In the genomic region with DNA sequence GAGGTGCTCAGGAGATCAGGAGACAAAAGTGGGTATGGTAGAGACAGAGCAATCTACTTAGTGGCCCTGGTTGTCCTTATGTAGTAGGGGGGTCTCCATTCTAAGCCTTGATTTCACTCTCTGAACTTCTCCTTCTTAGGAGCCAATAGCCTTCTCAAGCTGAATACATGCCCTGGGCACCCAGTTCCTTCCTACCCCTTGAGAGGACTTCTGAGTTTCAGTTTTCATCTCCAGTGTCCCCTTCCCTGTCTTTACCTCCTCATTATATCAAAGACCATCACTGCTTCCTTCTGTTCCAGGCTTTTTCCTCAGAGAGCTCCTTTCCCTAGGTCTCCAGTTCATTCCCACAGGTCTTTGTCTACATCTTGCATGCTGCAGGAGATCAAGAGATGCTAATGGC, we compare ENCODE assay signal across 10 mouse cellular contexts. TPM values are rescaled to one million over a fixed set of nuclear protein-coding genes. Genes with fewer than 3 reads are reported as not detected.
DNase-seq lines count a peak whose midpoint lies in the region; ATAC-seq and TF ChIP-seq lines count a peak whose summit lies in the region.
"Had no signal": no experiment of that assay in that cellular context is flagged by ENCODE, and none has a peak within 500 bp of the region (broad histone marks: within the 10 kb centered on the region; RNA-seq: fewer than 3 reads in every experiment).

No protein-coding gene starts in this region.

- DNase-seq in kidney, postnatal 0 days (ENCODE audit: low spot score) = no peak
- DNase-seq in kidney, postnatal 14 days = no peak
- no peak for DNase-seq in forebrain, embryonic 10.5 days (ENCODE audit: extremely low spot score, low spot score)
- DNase-seq in cerebellum, adult 9-10 months = no peak
- no peak for DNase-seq in adrenal gland, adult 18-20 months (ENCODE audit: low spot score in 2 of 2)
- DNase-seq in thymus, adult 2 months = no peak

- no peak for TF ChIP-seq POLR2A in thymus, adult 2 months (IDR thresholded peaks at IDR 0.05; ENCODE audit: control insufficient read depth, extremely low read depth, insufficient read depth, low read length, poor library complexity)

- H3K36me3 ChIP-seq in kidney, postnatal 0 days (ENCODE audit: insufficient read depth, low read length) = peaks cover 7% of the 10 kb centered on the region; the same call in 1 of the 2 replicates
- peaks cover 26% of the 10 kb centered on the region for H3K36me3 ChIP-seq in forebrain, embryonic 10.5 days (replicated peaks)
- H3K36me3 ChIP-seq in limb, embryonic 12.5 days = peaks cover 34% of the 10 kb centered on the region
- peaks cover 27% of the 10 kb centered on the region for H3K36me3 ChIP-seq in neural tube, embryonic 13.5 days
- peaks cover 10% of the 10 kb centered on the region for H3K36me3 ChIP-seq in thymus, adult 2 months (ENCODE audit: control insufficient read depth, insufficient read depth, low read length)

- H3K4me3 ChIP-seq in kidney, postnatal 0 days (replicated peaks; ENCODE audit: low read depth, low read length) = peak overlapping the region; percentile 63
- peak overlapping the region; percentile 60 for H3K4me3 ChIP-seq in forebrain, embryonic 10.5 days
- H3K4me3 ChIP-seq in limb, embryonic 12.5 days (replicated peaks) = peak overlapping the region; percentile 90
- peak overlapping the region; percentile 53 for H3K4me3 ChIP-seq in neural tube, embryonic 13.5 days
- H3K4me3 ChIP-seq in thymus, adult 2 months (ENCODE audit: control insufficient read depth, insufficient read depth, low read length) = no peak overlapping the region

- no peaks in the 10 kb centered on the region for H3K9me3 ChIP-seq in kidney, postnatal 0 days (replicated peaks; ENCODE audit: low read length)
- no peaks in the 10 kb centered on the region for H3K9me3 ChIP-seq in forebrain, embryonic 10.5 days
- H3K9me3 ChIP-seq in limb, embryonic 12.5 days = no peaks in the 10 kb centered on the region
- H3K9me3 ChIP-seq in neural tube, embryonic 13.5 days = no peaks in the 10 kb centered on the region

- peak overlapping the region; percentile 96 for H3K27ac ChIP-seq in kidney, postnatal 0 days
- peak overlapping the region; percentile 88 for H3K27ac ChIP-seq in forebrain, embryonic 10.5 days
- H3K27ac ChIP-seq in limb, embryonic 12.5 days = peak overlapping the region; percentile 96
- no peak overlapping the region for H3K27ac ChIP-seq in neural tube, embryonic 13.5 days (replicated peaks)
- no peak overlapping the region for H3K27ac ChIP-seq in thymus, adult 2 months (ENCODE audit: control insufficient read depth, insufficient read depth, low read length)

- no peak for ATAC-seq in kidney, postnatal 0 days (replicated peaks; ENCODE audit: low FRiP score, low read depth)
- ATAC-seq in limb, embryonic 12.5 days (ENCODE audit: insufficient number of reproducible peaks, insufficient read depth, low FRiP score, low TSS enrichment, low read depth) = no peak
- ATAC-seq in neural tube, embryonic 13.5 days (ENCODE audit: low read depth) = no peak
- ATAC-seq: Patski had no signal

- peak overlapping the region; percentile 82 for H3K9ac ChIP-seq in kidney, postnatal 0 days (ENCODE audit: low read depth, low read length)
- peak overlapping the region; percentile 97 for H3K9ac ChIP-seq in limb, embryonic 12.5 days (replicated peaks)
- peak overlapping the region; percentile 75 for H3K9ac ChIP-seq in neural tube, embryonic 13.5 days

- H3K4me2 ChIP-seq in kidney, postnatal 0 days (ENCODE audit: low read length) = peak overlapping the region; percentile 79
- H3K4me2 ChIP-seq in limb, embryonic 12.5 days = peak overlapping the region; percentile 88
- peak overlapping the region; percentile 73 for H3K4me2 ChIP-seq in neural tube, embryonic 13.5 days

- H3K4me1 ChIP-seq in kidney, postnatal 0 days (replicated peaks; ENCODE audit: insufficient read depth, low read length) = 0 out of 2 replicates have a peak, but pooled peaks cover 6% of the 10 kb centered on the region
- peaks cover 40% of the 10 kb centered on the region for H3K4me1 ChIP-seq in forebrain, embryonic 10.5 days
- H3K4me1 ChIP-seq in limb, embryonic 12.5 days (replicated peaks) = peaks cover 49% of the 10 kb centered on the region
- H3K4me1 ChIP-seq in neural tube, embryonic 13.5 days (replicated peaks) = peaks cover 25% of the 10 kb centered on the region
- peaks cover 7% of the 10 kb centered on the region for H3K4me1 ChIP-seq in thymus, adult 2 months (replicated peaks; ENCODE audit: control insufficient read depth, insufficient read depth, low read length)

- TF ChIP-seq CTCF in kidney, postnatal 0 days (IDR thresholded peaks at IDR 0.05; ENCODE audit: low read depth) = no peak
- TF ChIP-seq CTCF in thymus, adult 2 months (IDR thresholded peaks at IDR 0.05; ENCODE audit: borderline replicate concordance, control insufficient read depth, extremely low read depth, insufficient read depth, low read length, poor library complexity) = no peak

- H3K27me3 ChIP-seq in kidney, postnatal 0 days (ENCODE audit: insufficient read depth, low read length) = peaks cover 10% of the 10 kb centered on the region; the same call in 1 of the 2 replicates
- H3K27me3 ChIP-seq in forebrain, embryonic 10.5 days (ENCODE audit: poor library complexity, severe bottlenecking) = peaks cover 77% of the 10 kb centered on the region
- H3K27me3 ChIP-seq in limb, embryonic 12.5 days = peaks cover 25% of the 10 kb centered on the region
- H3K27me3 ChIP-seq in neural tube, embryonic 13.5 days = peaks cover 80% of the 10 kb centered on the region
- H3K27me3 ChIP-seq in thymus, adult 2 months (ENCODE audit: control insufficient read depth, insufficient read depth, low read length) = peaks cover 35% of the 10 kb centered on the region
- H3K27me3 ChIP-seq: Patski had no signal

RNA-seq across cellular contexts. Expression of gene Scarf2, which starts 0.6 kb away (rescaled TPM):
- 12.2 and 18.7 TPM in 2 replicates for polyA plus RNA-seq in kidney, postnatal 0 days (2015; fragmentation: Nextera tagmentation; extraction: Ambion mirVana)
- polyA plus RNA-seq in forebrain, embryonic 10.5 days (2016; fragmentation: Nextera tagmentation; extraction: Ambion mirVana) = 4.0 and 4.1 TPM in 2 replicates
- 41.0 and 46.3 TPM in 2 replicates for polyA plus RNA-seq in limb, embryonic 12.5 days (2016; fragmentation: Nextera tagmentation; extraction: Ambion mirVana)
- 3.4 and 3.7 TPM in 2 replicates for polyA plus RNA-seq in neural tube, embryonic 13.5 days (2015; fragmentation: Nextera tagmentation; extraction: Ambion mirVana)
- total RNA-seq in adrenal gland, adult 18-20 months (2021) = 10 to 100 TPM in 1 of 2 experiments, 1 to 10 TPM in 1; 9.5 to 11.7 TPM
- 41.0 and 41.2 TPM in 2 replicates for polyA plus RNA-seq in thymus, adult 2 months (2012; rRNA removed)

RNA-seq across cellular contexts. Expression of gene B830017H08Rik, which starts 36.4 kb away (rescaled TPM):
- 1.7 and 2.2 TPM in 2 replicates for polyA plus RNA-seq in kidney, postnatal 0 days (2015; fragmentation: Nextera tagmentation; extraction: Ambion mirVana)
- not detected in 2 replicates for polyA plus RNA-seq in forebrain, embryonic 10.5 days (2016; fragmentation: Nextera tagmentation; extraction: Ambion mirVana)
- 0.27 and 0.56 TPM in 2 replicates for polyA plus RNA-seq in limb, embryonic 12.5 days (2016; fragmentation: Nextera tagmentation; extraction: Ambion mirVana)
- 1.7 and 1.9 TPM in 2 replicates for polyA plus RNA-seq in neural tube, embryonic 13.5 days (2015; fragmentation: Nextera tagmentation; extraction: Ambion mirVana)
- not detected for total RNA-seq in adrenal gland, adult 18-20 months (2021)
- not detected in 2 replicates for polyA plus RNA-seq in thymus, adult 2 months (2012; rRNA removed)
- polyA plus RNA-seq: large intestine, adult 2 months had no signal

RNA-seq across cellular contexts. Expression of gene Klhl22, which starts 37.1 kb away (rescaled TPM):
- polyA plus RNA-seq in kidney, postnatal 0 days (2015; fragmentation: Nextera tagmentation; extraction: Ambion mirVana) = 39.3 and 42.8 TPM in 2 replicates
- polyA plus RNA-seq in forebrain, embryonic 10.5 days (2016; fragmentation: Nextera tagmentation; extraction: Ambion mirVana) = 55.4 and 59.1 TPM in 2 replicates
- polyA plus RNA-seq in limb, embryonic 12.5 days (2016; fragmentation: Nextera tagmentation; extraction: Ambion mirVana) = 87.7 and 88.5 TPM in 2 replicates
- polyA plus RNA-seq in neural tube, embryonic 13.5 days (2015; fragmentation: Nextera tagmentation; extraction: Ambion mirVana) = 76.2 and 77.1 TPM in 2 replicates
- total RNA-seq in adrenal gland, adult 18-20 months (2021) = 10 to 100 TPM; 29.8 to 38.3 TPM
- polyA plus RNA-seq in thymus, adult 2 months (2012; rRNA removed) = 72.7 and 75.1 TPM in 2 replicates

RNA-seq across cellular contexts. Expression of gene Car15, which starts 41.6 kb away (rescaled TPM):
- polyA plus RNA-seq in kidney, postnatal 0 days (2015; fragmentation: Nextera tagmentation; extraction: Ambion mirVana) = 131 and 147 TPM in 2 replicates
- polyA plus RNA-seq in forebrain, embryonic 10.5 days (2016; fragmentation: Nextera tagmentation; extraction: Ambion mirVana) = 2.7 and 3.6 TPM in 2 replicates
- 2.9 and 3.6 TPM in 2 replicates for polyA plus RNA-seq in limb, embryonic 12.5 days (2016; fragmentation: Nextera tagmentation; extraction: Ambion mirVana)
- 3.2 and 5.8 TPM in 2 replicates for polyA plus RNA-seq in neural tube, embryonic 13.5 days (2015; fragmentation: Nextera tagmentation; extraction: Ambion mirVana)
- 1 to 10 TPM; 1.8 to 2.2 TPM for total RNA-seq in adrenal gland, adult 18-20 months (2021)
- polyA plus RNA-seq in thymus, adult 2 months (2012; rRNA removed) = 22.4 and 27.4 TPM in 2 replicates

Comparison
In these comparisons a context has a peak if more than half of its experiments do, and no peak if none do; other contexts are left out.
1. H3K27ac ChIP-seq: peak in kidney, postnatal 0 days (single experiment), forebrain, embryonic 10.5 days (single experiment) and limb, embryonic 12.5 days (single experiment); none in neural tube, embryonic 13.5 days (single experiment) and thymus, adult 2 months (single experiment).
2. Peak in every context shown above with its lines, with median percentiles within 50 percentile points of each other: H3K4me2 ChIP-seq and H3K9ac ChIP-seq.